Mouse (Mus musculus): ENCODE measurements at regions not wholly inside any gene's neighbourhood (a gene's known extent, or its start where the extent isn't known, plus 50 kb on each side); places are given as distances from the start of the nearest gene placed in this dataset.

- DNase-seq: no peak
Observed at GRCm38 (mm10) chr2:74463407-74463806, 115.8 kb downstream of the Lnpk start.

GRCm38 (mm10) chr2:74461211-74461844, 117.9 kb downstream of the Lnpk start:
- DNase-seq: no peak

DNA sequence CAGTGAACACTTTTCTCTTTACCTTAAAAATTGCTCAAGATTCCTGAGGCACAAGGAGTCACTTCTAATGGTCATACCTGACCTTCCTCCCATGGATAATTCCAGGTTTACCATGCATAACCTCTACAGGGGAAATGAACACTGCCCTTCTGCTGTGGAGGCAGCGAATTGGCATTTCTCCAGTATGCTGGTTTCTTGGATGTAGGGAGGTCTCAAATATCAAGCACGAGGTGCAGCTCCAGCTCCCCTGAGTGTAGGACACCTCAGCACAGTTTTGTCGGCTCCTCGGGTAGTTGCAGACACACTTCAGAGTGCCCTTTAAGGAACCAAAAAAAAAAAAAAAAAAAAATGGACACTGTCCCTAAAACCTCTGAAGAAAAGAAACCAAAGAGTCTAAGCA, 124.8 kb downstream of the Lnpk start:
- no peak for DNase-seq

- DNase-seq: no peak
Observed at GRCm38 (mm10) chr2:74452679-74453078, 126.6 kb downstream of the Lnpk start.

DNA sequence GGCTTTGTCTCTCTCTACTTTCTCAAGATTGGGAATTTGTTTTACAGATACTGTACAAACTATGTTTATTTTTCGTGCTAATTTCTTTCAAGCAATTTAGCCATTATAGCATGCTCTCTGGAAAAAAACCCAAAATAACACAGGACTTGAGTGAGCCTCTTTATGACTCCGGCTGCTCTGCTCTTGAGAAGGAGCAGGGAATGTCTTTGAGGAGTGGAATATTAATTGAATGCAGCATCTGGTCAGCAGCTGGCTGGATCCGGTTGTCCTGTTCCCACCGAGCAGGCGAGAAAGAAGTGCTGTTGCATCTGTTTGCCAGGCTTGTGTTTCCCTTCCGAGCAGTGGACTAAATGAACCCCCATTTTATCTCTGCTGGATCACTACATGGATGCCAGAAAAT, 127.7 kb downstream of the Lnpk start:
- no peak for DNase-seq

DNA sequence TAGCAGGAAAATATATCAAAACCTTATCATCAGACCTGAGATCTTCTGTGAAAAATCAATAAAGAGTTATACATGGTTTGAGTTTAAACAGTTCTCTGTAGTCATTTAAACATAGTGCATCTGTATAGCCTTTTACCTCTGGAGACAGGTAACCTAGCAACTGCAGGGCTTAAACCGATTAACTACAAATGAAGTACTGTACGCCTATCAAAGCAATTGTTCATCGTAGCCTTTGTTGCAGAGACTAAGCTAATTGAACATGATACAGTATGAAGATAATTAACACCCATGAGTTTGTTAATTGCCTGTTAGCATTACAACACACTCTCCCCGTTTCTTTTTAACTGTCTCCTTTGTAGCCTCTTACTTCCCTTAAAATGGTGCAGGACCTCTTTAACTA, 128.2 kb downstream of the Lnpk start:
- DNase-seq: no peak

GRCm38 (mm10) chr2:74450064-74450765, 129.0 kb downstream of the Lnpk start:
- DNase-seq: no peak

DNA sequence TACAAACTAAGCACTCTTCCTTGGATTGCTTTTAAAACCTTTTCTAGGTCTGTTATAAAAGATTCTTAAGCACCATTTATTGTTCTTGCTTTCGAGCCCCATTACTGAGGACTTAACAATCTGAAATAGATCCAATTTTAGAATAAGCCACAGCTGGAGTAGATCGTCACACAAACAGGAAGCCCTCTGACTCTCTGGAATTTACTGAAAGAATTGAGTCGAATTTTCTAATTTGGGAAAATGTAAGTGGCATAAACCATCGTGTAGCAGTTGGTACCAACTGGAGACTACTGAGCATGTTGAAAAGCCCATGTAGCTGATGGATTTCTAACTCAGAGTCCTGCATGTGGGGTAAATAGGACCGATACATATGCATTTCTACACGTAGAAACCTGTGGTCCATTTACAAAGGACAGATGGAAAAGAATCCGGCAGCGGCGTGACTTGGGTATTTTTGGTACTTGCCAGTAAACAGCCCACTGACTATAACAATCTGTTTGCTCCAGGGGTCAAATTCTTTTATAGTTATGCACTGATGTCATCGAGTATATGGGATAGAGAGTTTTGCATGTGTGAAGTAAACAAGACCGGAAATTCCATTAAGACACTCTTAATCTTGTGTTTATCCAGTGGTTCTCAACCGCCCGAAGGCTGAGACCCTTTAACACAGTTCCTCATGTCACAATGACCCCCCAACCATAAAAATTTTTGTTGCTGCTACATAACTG, 143.9 kb downstream of the Lnpk start:
- DNase-seq: no peak

- DNase-seq: no peak
Observed at GRCm38 (mm10) chr2:74426746-74427145, 152.5 kb downstream of the Lnpk start.

- DNase-seq: no peak
Observed at GRCm38 (mm10) chr2:74424726-74425125, 154.5 kb downstream of the Lnpk start.

- no peak for DNase-seq
Observed at GRCm38 (mm10) chr2:74416097-74416496, 163.1 kb downstream of the Lnpk start.

DNA sequence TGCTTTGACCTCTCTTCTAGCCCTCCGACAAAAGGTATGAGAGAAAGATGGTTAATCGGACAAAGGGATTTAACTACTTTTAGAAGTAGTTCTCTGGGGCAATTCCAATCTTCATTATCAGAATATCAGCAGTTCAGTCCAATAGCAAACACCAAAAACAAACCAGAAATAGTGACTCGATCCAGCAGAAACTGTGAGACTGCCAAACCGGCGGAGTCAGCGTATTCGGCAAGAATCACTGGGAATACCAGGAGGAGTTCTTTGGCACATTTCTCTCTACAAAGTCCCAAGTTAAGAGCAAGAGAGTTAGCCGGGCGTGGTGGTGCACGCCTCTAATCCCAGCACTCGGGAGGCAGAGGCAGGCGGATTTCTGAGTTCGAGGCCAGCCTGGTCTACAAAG, 164.5 kb downstream of the Lnpk start:
- no peak for DNase-seq

DNA sequence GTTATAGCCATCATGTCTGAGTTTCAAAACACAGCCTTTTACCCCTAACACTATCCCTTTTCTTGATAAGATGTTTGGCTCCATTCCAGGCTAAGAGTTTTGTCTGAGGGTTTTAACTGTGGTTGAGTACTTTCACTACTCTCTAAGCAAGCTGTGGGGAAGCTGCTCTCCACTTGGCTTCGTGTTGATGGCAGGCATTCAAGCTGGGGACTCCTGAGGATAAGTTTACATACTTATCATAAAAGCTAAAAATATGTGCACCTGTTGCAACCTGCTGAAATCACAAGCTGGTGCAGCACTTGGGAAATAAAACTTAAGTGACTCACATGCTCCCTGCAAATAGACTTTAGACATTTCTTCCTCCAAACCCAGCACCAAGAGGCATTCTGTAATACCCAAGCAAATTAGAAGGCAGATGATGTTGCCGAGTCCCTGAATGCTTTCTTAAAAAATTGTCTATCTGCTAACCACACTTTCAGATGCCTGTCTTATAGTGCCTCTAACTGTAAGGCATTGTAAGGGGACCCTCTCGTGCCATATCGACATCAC, 169.3 kb downstream of the Lnpk start:
- DNase-seq: no peak

DNA sequence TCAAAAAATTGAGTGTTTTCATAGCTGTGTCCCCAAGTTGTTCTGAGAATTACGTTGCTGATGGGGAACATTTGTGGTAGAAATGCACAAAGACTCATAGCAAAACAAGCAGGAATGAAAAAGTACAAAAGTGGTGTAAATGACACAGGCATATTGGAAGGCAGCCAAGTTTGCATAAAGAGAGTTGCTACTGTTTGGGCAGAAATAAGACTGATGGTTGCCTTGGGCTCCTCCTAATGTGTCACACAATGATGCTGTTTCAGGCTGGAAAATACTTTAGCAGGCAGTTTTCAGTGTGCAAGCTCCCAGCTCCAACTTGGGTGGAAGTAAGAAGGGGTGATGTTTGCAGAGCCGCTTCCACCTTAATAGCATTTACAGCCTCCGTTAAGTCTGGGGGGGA, 174.7 kb downstream of the Lnpk start:
- DNase-seq: no peak

DNA sequence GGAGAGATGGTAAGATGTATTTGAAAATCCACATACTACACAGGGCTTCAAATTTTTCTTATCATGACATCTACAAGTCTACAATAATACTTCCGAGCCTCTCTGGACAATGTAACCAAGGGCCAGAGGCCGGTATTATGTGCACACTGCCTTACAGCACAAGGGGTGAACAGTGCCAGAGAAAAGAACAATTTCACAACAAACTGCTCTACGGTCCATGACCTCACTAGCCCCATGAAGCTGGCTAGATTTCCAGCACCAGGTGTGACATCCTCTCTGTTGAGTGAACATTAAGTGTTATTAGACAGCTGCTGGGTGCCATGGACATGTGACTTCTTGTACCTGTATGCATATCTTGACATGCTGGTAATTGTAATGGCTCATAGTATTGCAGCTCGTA, 188.2 kb downstream of the Lnpk start:
- no peak for DNase-seq

GRCm38 (mm10) chr2:74388078-74388477, 191.2 kb downstream of the Lnpk start:
- no peak for DNase-seq

DNA sequence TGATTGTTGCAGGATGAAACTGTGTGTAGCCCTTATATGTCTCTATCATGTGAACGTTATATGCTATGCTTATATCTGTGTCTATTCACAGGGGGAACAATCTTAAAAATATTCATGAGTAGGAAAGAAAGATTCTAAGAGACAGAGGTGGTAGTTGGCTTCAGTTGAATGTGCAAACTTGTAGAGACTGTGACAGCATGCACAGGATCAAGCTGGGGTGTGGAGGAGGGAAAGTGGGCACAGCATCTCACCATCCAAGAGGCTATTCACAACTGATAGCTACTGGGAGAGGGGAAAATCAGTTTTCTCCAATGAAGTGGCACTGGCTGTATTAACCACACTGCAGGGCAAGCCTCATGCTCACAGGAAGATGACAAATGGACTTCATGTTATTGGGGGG, 194.3 kb downstream of the Lnpk start:
- DNase-seq: no peak

GRCm38 (mm10) chr2:74380574-74381287, 198.5 kb downstream of the Lnpk start:
- no peak for DNase-seq

- no peak for DNase-seq
Observed at GRCm38 (mm10) chr2:74378709-74379108, 200.5 kb downstream of the Lnpk start.

- no peak for DNase-seq
Observed at GRCm38 (mm10) chr2:74373938-74374337, 205.3 kb downstream of the Lnpk start.

DNA sequence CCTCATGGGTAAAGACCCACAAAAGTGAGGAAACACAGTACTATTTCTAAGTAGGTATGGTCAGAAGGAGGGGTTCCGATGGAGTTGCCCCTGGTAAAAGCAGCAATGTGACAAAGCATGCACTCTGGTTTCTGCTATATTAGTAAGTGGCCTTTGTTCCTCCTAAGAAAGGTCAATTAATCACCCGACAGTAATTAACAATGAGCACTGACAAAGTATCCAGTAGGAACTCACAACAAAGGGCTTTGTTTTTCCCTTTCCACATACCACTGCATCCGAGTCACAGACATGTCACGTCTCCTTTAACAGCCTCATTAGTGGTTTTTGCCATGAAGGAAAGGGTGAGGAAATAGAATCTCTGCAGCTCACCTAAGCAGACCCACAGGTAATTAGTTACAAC, 206.2 kb downstream of the Lnpk start:
- DNase-seq: no peak

DNA sequence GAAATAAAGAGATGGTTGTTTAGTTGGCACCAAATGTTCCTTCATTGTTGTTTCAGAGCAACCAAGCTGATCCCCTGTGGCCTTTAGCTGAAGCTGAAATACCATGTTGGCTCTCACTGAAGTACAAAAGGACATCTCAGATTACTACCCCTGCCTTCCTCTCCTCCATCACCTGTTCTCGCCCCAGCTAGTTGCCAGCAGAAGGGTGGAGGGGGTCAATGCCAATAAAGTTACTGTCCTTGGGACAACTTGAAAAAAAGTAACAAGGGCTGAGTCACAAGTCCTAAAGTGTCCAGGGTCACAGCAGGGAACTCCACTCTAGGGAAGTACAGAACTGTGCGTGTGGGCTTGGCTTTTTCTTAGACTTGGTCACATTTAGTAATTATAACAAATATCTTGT, 216.0 kb downstream of the Lnpk start:
- no peak for DNase-seq

DNA sequence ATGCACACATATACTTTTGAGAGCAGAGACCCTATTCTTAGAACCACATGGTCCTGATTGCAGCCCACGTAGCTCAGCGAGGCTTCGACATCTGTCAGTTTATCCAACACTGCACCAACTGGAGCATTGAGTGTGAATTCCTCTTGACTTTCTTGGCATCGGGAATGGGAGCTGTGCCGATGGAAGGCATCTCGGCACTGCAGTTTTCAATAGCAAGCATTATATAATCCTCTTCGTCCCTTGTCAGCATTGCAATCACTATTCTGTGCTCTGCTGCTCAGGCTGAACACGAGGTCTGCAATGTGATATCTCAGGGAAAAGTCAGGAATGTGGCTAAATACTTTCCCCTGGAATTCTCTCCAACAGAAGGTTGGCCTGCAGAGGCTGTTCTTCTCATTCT, 224.6 kb downstream of the Lnpk start:
- DNase-seq: no peak

Measured in B cell, adult 2 months (primary cell).